Mouse (Mus musculus): ENCODE data around the gene Specc1.

DNA sequence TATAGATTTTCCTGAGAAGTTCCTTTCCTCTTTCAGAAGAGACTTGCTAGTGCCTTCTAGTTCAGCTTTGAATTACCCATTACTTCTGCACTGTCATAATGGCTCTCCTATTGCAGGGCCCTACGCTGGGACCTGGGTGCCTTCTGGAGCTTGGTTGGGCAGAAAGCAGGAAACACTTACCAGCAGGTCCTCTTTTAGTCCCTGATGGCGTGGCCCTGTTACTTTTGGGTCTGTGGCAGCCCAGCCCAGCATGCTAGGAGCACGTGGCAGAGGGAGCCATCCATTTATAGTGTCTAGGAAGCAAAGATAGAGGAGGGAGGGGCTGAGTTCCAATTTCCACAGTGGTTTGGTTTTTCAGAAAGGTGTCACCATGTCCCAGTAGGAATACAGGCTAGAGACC is 63.3 kb downstream of the Specc1 start:
- TF ChIP-seq CTCF (IDR thresholded peaks at IDR 0.05; ENCODE audit: borderline replicate concordance, insufficient read depth, low read depth, low read length) (no peak), POLR2A (IDR thresholded peaks at IDR 0.05; ENCODE audit: borderline replicate concordance, insufficient read depth, low read length) (no peak)
